Mouse (Mus musculus): ENCODE results near the gene Celf2.
A peak's percentile ranks its signal among the peaks of the same experiment; 100 is the strongest.

Celf2 gene

GRCm38 (mm10) chr2:6739998-6740668 is 769.2 kb downstream of the Celf2 start:
- DNase-seq (ENCODE audit: low read depth, low spot score) = no peak

- no peak for DNase-seq (ENCODE audit: low read depth, low spot score)
Observed at GRCm38 (mm10) chr2:6732026-6732425, 777.3 kb downstream of the Celf2 start.

- no peak for DNase-seq (ENCODE audit: low read depth, low spot score)
Observed at GRCm38 (mm10) chr2:6730860-6731259, 778.5 kb downstream of the Celf2 start.

GRCm38 (mm10) chr2:6729984-6730383 is 779.4 kb downstream of the Celf2 start:
- DNase-seq (ENCODE audit: low read depth, low spot score) = no peak

- DNase-seq (ENCODE audit: low read depth, low spot score) = no peak
Observed at GRCm38 (mm10) chr2:6728840-6729252, 780.5 kb downstream of the Celf2 start.

GRCm38 (mm10) chr2:6727366-6727765 is 782.0 kb downstream of the Celf2 start:
- DNase-seq (ENCODE audit: low read depth, low spot score) = no peak

- DNase-seq (ENCODE audit: low read depth, low spot score) = no peak
Observed at GRCm38 (mm10) chr2:6726071-6726470, 783.3 kb downstream of the Celf2 start.

- no peak for DNase-seq (ENCODE audit: low read depth, low spot score)
Observed at GRCm38 (mm10) chr2:6723602-6724001, 785.8 kb downstream of the Celf2 start.

- DNase-seq (ENCODE audit: low read depth, low spot score) = peak; percentile 65
Observed at GRCm38 (mm10) chr2:6721460-6722401, 787.6 kb downstream of the Celf2 start.

- DNase-seq (ENCODE audit: low read depth, low spot score) = peak; percentile 69
Observed at GRCm38 (mm10) chr2:6720753-6721459, 788.5 kb downstream of the Celf2 start.

GRCm38 (mm10) chr2:6718864-6719263 is 790.5 kb downstream of the Celf2 start:
- no peak for DNase-seq (ENCODE audit: low read depth, low spot score)

- DNase-seq (ENCODE audit: low read depth, low spot score) = no peak
Observed at GRCm38 (mm10) chr2:6717953-6718352, 791.4 kb downstream of the Celf2 start.

- no peak for DNase-seq (ENCODE audit: low read depth, low spot score)
Observed at GRCm38 (mm10) chr2:6715562-6715961, 793.8 kb downstream of the Celf2 start.

GRCm38 (mm10) chr2:6713529-6713928 is 795.8 kb downstream of the Celf2 start:
- no peak for DNase-seq (ENCODE audit: low read depth, low spot score)

- no peak for DNase-seq (ENCODE audit: low read depth, low spot score)
Observed at GRCm38 (mm10) chr2:6710687-6711430, 798.5 kb downstream of the Celf2 start.

GRCm38 (mm10) chr2:6707959-6708519 is 801.3 kb downstream of the Celf2 start:
- DNase-seq (ENCODE audit: low read depth, low spot score) = peak; percentile 35

- DNase-seq (ENCODE audit: low read depth, low spot score) = no peak
Observed at GRCm38 (mm10) chr2:6707276-6707675, 802.1 kb downstream of the Celf2 start.

- no peak for DNase-seq (ENCODE audit: low read depth, low spot score)
Observed at GRCm38 (mm10) chr2:6705929-6706739, 803.2 kb downstream of the Celf2 start.

- no peak for DNase-seq (ENCODE audit: low read depth, low spot score)
Observed at GRCm38 (mm10) chr2:6705475-6705874, 803.9 kb downstream of the Celf2 start.

GRCm38 (mm10) chr2:6704804-6705203 is 804.6 kb downstream of the Celf2 start:
- no peak for DNase-seq (ENCODE audit: low read depth, low spot score)

Data from forelimb bud, embryonic 11.5 days (tissue).